Mouse (Mus musculus): ENCODE measurements around the gene Nnmt.

- no peak for TF ChIP-seq CTCF (IDR thresholded peaks at IDR 0.05; ENCODE audit: insufficient read depth, low read length)
- no peak for TF ChIP-seq POLR2A (IDR thresholded peaks at IDR 0.05; ENCODE audit: borderline replicate concordance, extremely low read depth, low read depth, low read length)
These were observed 46.3 kb downstream of the Nnmt start for GRCm38 (mm10) chr9:48558637-48559036.
